Mouse (Mus musculus) heart, postnatal 0 days (tissue): Measurements from ENCODE around the gene Spaca6.

Experiments
- CTCF ChIP-seq: IDR thresholded peaks from 2 replicates; pipeline ENCODE4 v1.5.1; 2016; ENCODE audit warnings: antibody characterized with exemption, control low read depth, low read depth
- EP300 ChIP-seq: IDR thresholded peaks from 2 replicates; pipeline ENCODE4 v1.6.1; 2016; ENCODE audit warnings: antibody characterized with exemption, low read depth

GRCm38 (mm10) chr17:17829052-17829785 is 2.3 kb downstream of the Spaca6 start:
- TF ChIP-seq CTCF (no peak), EP300 (no peak)
